12 mouse cellular contexts compared by ENCODE assay signal in genomic region chr13:44751780-44752179, GRCm38 (mm10). TPM values are rescaled to one million over a fixed set of nuclear protein-coding genes. Genes with fewer than 3 reads are reported as not detected.
DNase-seq lines count a peak whose midpoint lies in the region; ATAC-seq and TF ChIP-seq lines count a peak whose summit lies in the region.
"Had no signal": no experiment of that assay in that cellular context is flagged by ENCODE, and none has a peak within 500 bp of the region (broad histone marks: within the 10 kb centered on the region; RNA-seq: fewer than 3 reads in every experiment).

No protein-coding gene starts in this region.

- H3K9ac ChIP-seq in lung, embryonic 14.5 days = no peak overlapping the region
- H3K9ac ChIP-seq in forebrain, embryonic 16.5 days (replicated peaks; ENCODE audit: low read depth, low read length) = no peak overlapping the region
- H3K9ac ChIP-seq: heart, embryonic 15.5 days had no signal

- no peak overlapping the region for H3K4me2 ChIP-seq in lung, embryonic 14.5 days
- H3K4me2 ChIP-seq in forebrain, embryonic 16.5 days (ENCODE audit: low read length) = no peak overlapping the region
- H3K4me2 ChIP-seq: heart, embryonic 15.5 days; liver, embryonic 11.5 days had no signal

- H3K27ac ChIP-seq in lung, embryonic 14.5 days (ENCODE audit: low read depth) = no peak overlapping the region
- peak overlapping the region; percentile 32 for H3K27ac ChIP-seq in forebrain, embryonic 16.5 days (ENCODE audit: low read length)
- H3K27ac ChIP-seq: heart, embryonic 15.5 days; kidney, postnatal 0 days had no signal

- DNase-seq in lung, embryonic 14.5 days = peak; percentile 36
- no peak for DNase-seq in lung, postnatal 25 days (ENCODE audit: low spot score)
- peak; percentile 65 for DNase-seq in mesoderm, embryonic 11.5 days (ENCODE audit: low read depth, low spot score)
- peak; percentile 85 for DNase-seq in retina, postnatal 1 day
- no peak for DNase-seq in urinary bladder, postnatal 4 days (ENCODE audit: low spot score in 2 of 2)
- DNase-seq in adipocyte (ENCODE audit: low spot score) = no peak
- DNase-seq in gastrocnemius, postnatal 10 days = no peak
- DNase-seq: cerebellum, adult 2 months had no signal

- H3K27me3 ChIP-seq in lung, embryonic 14.5 days (ENCODE audit: insufficient read depth, low read length) = no peaks in the 10 kb centered on the region
- H3K27me3 ChIP-seq in forebrain, embryonic 16.5 days (replicated peaks; ENCODE audit: control insufficient read depth, insufficient read depth, low read length) = no peaks in the 10 kb centered on the region
- H3K27me3 ChIP-seq: heart, embryonic 15.5 days had no signal

- no peaks in the 10 kb centered on the region for H3K4me1 ChIP-seq in lung, embryonic 14.5 days (ENCODE audit: insufficient read depth)
- peaks cover 38% of the 10 kb centered on the region for H3K4me1 ChIP-seq in forebrain, embryonic 16.5 days (replicated peaks; ENCODE audit: control insufficient read depth, insufficient read depth, low read length)

- 64% methylated on average over 3 of the region's 3 CpGs for WGBS in lung, embryonic 14.5 days
- WGBS in forebrain, embryonic 16.5 days = 9% methylated on average over 3 of the region's 3 CpGs

- ATAC-seq in lung, embryonic 14.5 days (ENCODE audit: insufficient read depth) = no peak
- peak; percentile 94 for ATAC-seq in forebrain, embryonic 16.5 days

- H3K9me3 ChIP-seq in lung, embryonic 14.5 days (ENCODE audit: low read depth, low read length) = no peaks in the 10 kb centered on the region
- no peaks in the 10 kb centered on the region for H3K9me3 ChIP-seq in forebrain, embryonic 16.5 days (ENCODE audit: control insufficient read depth, low read length)
- H3K9me3 ChIP-seq: heart, embryonic 15.5 days had no signal

- H3K36me3 ChIP-seq in lung, embryonic 14.5 days (ENCODE audit: insufficient read depth) = no peaks in the 10 kb centered on the region
- H3K36me3 ChIP-seq in forebrain, embryonic 16.5 days (ENCODE audit: control insufficient read depth, insufficient read depth) = no peaks in the 10 kb centered on the region
- H3K36me3 ChIP-seq: heart, embryonic 15.5 days had no signal

- no peak for TF ChIP-seq CTCF in lung, embryonic 14.5 days (IDR thresholded peaks at IDR 0.05; ENCODE audit: low read depth)

- H3K4me3 ChIP-seq in lung, embryonic 14.5 days (ENCODE audit: low read depth, low read length) = no peak overlapping the region
- no peak overlapping the region for H3K4me3 ChIP-seq in forebrain, embryonic 16.5 days (replicated peaks; ENCODE audit: low read length)
- H3K4me3 ChIP-seq: heart, embryonic 15.5 days had no signal

RNA-seq across cellular contexts. Expression of gene Jarid2, which starts 22.5 kb away (rescaled TPM):
- 17.6 and 18.4 TPM in 2 replicates for polyA plus RNA-seq in lung, embryonic 14.5 days (2014; fragmentation: Nextera tagmentation; extraction: Ambion mirVana)
- polyA plus RNA-seq in forebrain, embryonic 16.5 days (2015; fragmentation: Nextera tagmentation; extraction: Ambion mirVana) = 36.6 and 37.5 TPM in 2 replicates
- total RNA-seq in gastrocnemius, postnatal 10 days (2021) = 10 to 100 TPM; 51.7 to 61.3 TPM

Comparison
In these comparisons a context has a peak if more than half of its experiments do, and no peak if none do; other contexts are left out.
1. DNase-seq: peak in lung, embryonic 14.5 days (single experiment), mesoderm, embryonic 11.5 days (single experiment) and retina, postnatal 1 day (single experiment); none in lung, postnatal 25 days (single experiment), urinary bladder, postnatal 4 days (0 of 2), adipocyte (single experiment) and gastrocnemius, postnatal 10 days (single experiment).